Mouse (Mus musculus): Measurements from ENCODE around the gene Anxa4. TPM values are rescaled to one million over a fixed set of nuclear protein-coding genes. Genes with fewer than 3 reads are reported as not detected.

Anxa4 gene
- polyA plus RNA-seq, 1 experiment: 8.1 TPM

GRCm38 (mm10) chr6:86686971-86687370, 106.4 kb downstream of the Anxa4 start:
- Histone ChIP-seq H3K27ac (ENCODE audit: insufficient read depth, low read length) (no peak overlapping the region), H3K4me1 (ENCODE audit: control insufficient read depth, insufficient read depth, low read length) (no peaks in the 10 kb centered on the region; the same call in 1 of the 2 replicates), H3K27me3 (ENCODE audit: control insufficient read depth, insufficient read depth, low read length) (no peaks in the 10 kb centered on the region), H3K4me3 (replicated peaks; ENCODE audit: insufficient read depth, low read depth, low read length) (no peak overlapping the region)
- no peak for DNase-seq
- no peak for TF ChIP-seq CTCF (IDR thresholded peaks at IDR 0.05; ENCODE audit: borderline replicate concordance, insufficient read depth, low read depth, low read length)
- no peak for TF ChIP-seq POLR2A (IDR thresholded peaks at IDR 0.05; ENCODE audit: borderline replicate concordance, insufficient read depth, low read length)
- WGBS: 66% methylated on average over 1 of the region's 1 CpGs

Other genes starting within 250 kb of the Anxa4 start
- gene Asprv1, start 165.4 kb downstream of the Anxa4 start, polyA plus RNA-seq (2012; rRNA removed): 2.1 and 2.5 TPM in 2 replicates
- 21.1 and 21.9 TPM in 2 replicates for gene Mxd1, start 124.4 kb downstream of the Anxa4 start, polyA plus RNA-seq (2012; rRNA removed)
- 59.8 and 62.5 TPM in 2 replicates for gene Snrnp27, start 109.1 kb downstream of the Anxa4 start, polyA plus RNA-seq (2012; rRNA removed)
- 30.3 and 31.0 TPM in 2 replicates for gene Gmcl1, start 60.2 kb downstream of the Anxa4 start, polyA plus RNA-seq (2012; rRNA removed)
- gene Aak1, start 55.9 kb upstream of the Anxa4 start, polyA plus RNA-seq (2012; rRNA removed): 152 and 165 TPM in 2 replicates
- gene Nfu1, start 215.7 kb upstream of the Anxa4 start, polyA plus RNA-seq (2012; rRNA removed): 130 and 152 TPM in 2 replicates
- 26.4 and 28.7 TPM in 2 replicates for gene Gfpt1, start 249.3 kb upstream of the Anxa4 start, polyA plus RNA-seq (2012; rRNA removed)

Data from cerebellum, adult 2 months (tissue).